Mouse (Mus musculus) layer of hippocampus, adult 9-11 months (tissue): ENCODE measurements at regions not wholly inside any gene's neighbourhood (a gene's known extent, or its start where the extent isn't known, plus 50 kb on each side); places are given as distances from the start of the nearest gene placed in this dataset.

ENCODE experiments used
- DNase-seq: peaks from one replicate; pipeline ENCODE4 v3.0.0; 2022

- DNase-seq, result no peak
Observed at GRCm38 (mm10) chr3:29890764-29891163, 657.0 kb downstream of the Mecom start.

- no peak for DNase-seq
Observed at GRCm38 (mm10) chr3:29890286-29890685, 657.5 kb downstream of the Mecom start.

- DNase-seq, result no peak
Observed at GRCm38 (mm10) chr3:29889638-29890037, 658.2 kb downstream of the Mecom start.

GRCm38 (mm10) chr3:29879966-29880365, 667.8 kb downstream of the Mecom start:
- no peak for DNase-seq

GRCm38 (mm10) chr3:29875768-29876167, 672.0 kb downstream of the Mecom start:
- no peak for DNase-seq

GRCm38 (mm10) chr3:29862437-29862836, 685.4 kb downstream of the Mecom start:
- DNase-seq, result no peak

- no peak for DNase-seq
Observed at GRCm38 (mm10) chr3:29852465-29852864, 695.3 kb downstream of the Mecom start.

- no peak for DNase-seq
Observed at GRCm38 (mm10) chr3:29835432-29835831, 712.4 kb downstream of the Mecom start.

- DNase-seq, result no peak
Observed at GRCm38 (mm10) chr3:29834884-29835283, 712.9 kb downstream of the Mecom start.

- DNase-seq, result no peak
Observed at GRCm38 (mm10) chr3:29831346-29831745, 716.5 kb downstream of the Mecom start.

- DNase-seq, result no peak
Observed at GRCm38 (mm10) chr3:29822622-29823370, 725.0 kb downstream of the Mecom start.

- no peak for DNase-seq
Observed at GRCm38 (mm10) chr3:29816964-29817363, 730.8 kb downstream of the Mecom start.

- DNase-seq, result no peak
Observed at GRCm38 (mm10) chr3:29813276-29813675, 731.5 kb downstream of the Egfem1 start.

GRCm38 (mm10) chr3:29812480-29813240, 730.8 kb downstream of the Egfem1 start:
- DNase-seq, result peak; percentile 4

- no peak for DNase-seq
Observed at GRCm38 (mm10) chr3:29806046-29806445, 724.2 kb downstream of the Egfem1 start.

- DNase-seq, result no peak
Observed at GRCm38 (mm10) chr3:29803456-29803855, 721.6 kb downstream of the Egfem1 start.

- DNase-seq, result no peak
Observed at GRCm38 (mm10) chr3:29801081-29801480, 719.3 kb downstream of the Egfem1 start.

- DNase-seq, result no peak
Observed at GRCm38 (mm10) chr3:29774365-29774764, 692.5 kb downstream of the Egfem1 start.

- DNase-seq, result no peak
Observed at GRCm38 (mm10) chr3:29771194-29771593, 689.4 kb downstream of the Egfem1 start.

- DNase-seq, result no peak
Observed at GRCm38 (mm10) chr3:29768592-29768991, 686.8 kb downstream of the Egfem1 start.

- DNase-seq, result no peak
Observed at GRCm38 (mm10) chr3:29764021-29764420, 682.2 kb downstream of the Egfem1 start.

GRCm38 (mm10) chr3:29757821-29758494, 676.1 kb downstream of the Egfem1 start:
- DNase-seq, result no peak
